Mouse (Mus musculus) heart, embryonic 11.5 days (tissue): ENCODE results near the gene Sycp2l. TPM values are rescaled to one million over a fixed set of nuclear protein-coding genes. Genes with fewer than 3 reads are reported as not detected.

Source experiments
- ATAC-seq: fragments of 200-750 bp; cut with Nextera tagmentation; replicated peaks from 2 replicates; pipeline ENCODE4 v1.8.0; 2017; ENCODE audit warnings: moderate library complexity; ENCODE audit not compliant: insufficient number of reproducible peaks, low FRiP score, low TSS enrichment
- H3K27ac ChIP-seq: fragments of 300-500 bp; sonication (generic); 2 replicates; pipeline ENCODE4 v1.5.1; 2014; ENCODE audit warnings: mild to moderate bottlenecking, low read depth, low read length
- H3K27me3 ChIP-seq: fragments of 300-500 bp; sonication (generic); 2 replicates; pipeline ENCODE4 v1.6.1; 2014; ENCODE audit warnings: mild to moderate bottlenecking, low read length, mixed read lengths; ENCODE audit not compliant: control insufficient read depth, insufficient read depth
- H3K36me3 ChIP-seq: fragments of 300-500 bp; sonication (generic); 2 replicates; pipeline ENCODE4 v1.6.1; 2014; ENCODE audit warnings: mild to moderate bottlenecking, low read length, moderate library complexity, mixed read lengths; ENCODE audit not compliant: control insufficient read depth, insufficient read depth
- H3K4me1 ChIP-seq: fragments of 300-500 bp; sonication (generic); 2 replicates; pipeline ENCODE4 v1.6.1; 2014; ENCODE audit warnings: low read length; ENCODE audit not compliant: control insufficient read depth, insufficient read depth
- H3K4me2 ChIP-seq: fragments of 300-500 bp; sonication (generic); 2 replicates; pipeline ENCODE4 v1.6.1; 2014; ENCODE audit warnings: mild to moderate bottlenecking, moderate library complexity
- H3K4me3 ChIP-seq: fragments of 300-500 bp; sonication (generic); 2 replicates; pipeline ENCODE4 v1.5.1; 2014; ENCODE audit warnings: low read depth, low read length
- H3K9ac ChIP-seq: fragments of 300-500 bp; sonication (generic); 2 replicates; pipeline ENCODE4 v1.6.1; 2014; ENCODE audit warnings: mild to moderate bottlenecking, low read depth, low read length, moderate library complexity
- H3K9me3 ChIP-seq: fragments of 300-500 bp; sonication (generic); replicated peaks from 2 replicates; pipeline ENCODE4 v1.6.1; 2016; ENCODE audit warnings: low read length; ENCODE audit not compliant: control insufficient read depth
- WGBS: fragments of 180-500 bp; shearing (Covaris S2); extraction: QIAGEN DNeasy Blood & Tissue Kit; methylation state at CpG from one replicate; pipeline ENCODE4 v1.1.7; 2014; ENCODE audit not compliant: insufficient replicate concordance; 5-methylcytosine and 5-hydroxymethylcytosine counted together
- polyA plus RNA-seq: library from polyadenylated mRNA; unstranded; fragments of >200 nt; fragmentation: Nextera tagmentation; extraction: Ambion mirVana; gene quantifications from 2 replicates; pipeline ENCODE4 v1.2.1, GENCODE M21; 2014

Sycp2l gene
- polyA plus RNA-seq, 1 experiment from 2014 or later, result not detected

DNA sequence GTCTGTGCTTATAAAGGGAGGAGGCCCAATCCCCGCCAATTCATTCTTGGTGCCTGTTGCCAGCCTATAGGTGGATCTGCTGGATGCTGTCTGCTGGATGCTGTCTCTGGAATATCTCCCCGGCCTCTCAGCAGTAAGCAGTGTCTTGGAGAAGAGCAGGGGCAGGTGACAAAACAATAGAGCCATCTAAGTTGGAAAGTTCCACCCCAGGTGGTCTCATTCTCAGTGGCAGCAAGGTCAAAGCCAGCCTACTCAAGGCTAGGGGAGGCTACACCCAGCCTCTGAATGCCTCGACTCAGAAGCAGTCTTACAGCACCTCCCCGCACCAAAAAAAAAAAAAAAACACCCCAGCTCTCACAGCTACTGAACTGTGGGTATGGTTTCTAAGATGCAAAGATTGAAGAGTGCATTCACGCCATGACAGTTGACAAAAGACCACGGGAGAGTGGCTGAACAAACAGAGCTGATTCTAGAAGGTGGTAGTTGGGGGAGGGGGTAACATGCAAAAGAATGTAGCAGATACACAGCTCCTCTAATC is 31.4 kb downstream of the Sycp2l start:
- no peak overlapping the region for H3K9ac ChIP-seq
- 68% methylated on average over 6 of the region's 6 CpGs for WGBS

DNA sequence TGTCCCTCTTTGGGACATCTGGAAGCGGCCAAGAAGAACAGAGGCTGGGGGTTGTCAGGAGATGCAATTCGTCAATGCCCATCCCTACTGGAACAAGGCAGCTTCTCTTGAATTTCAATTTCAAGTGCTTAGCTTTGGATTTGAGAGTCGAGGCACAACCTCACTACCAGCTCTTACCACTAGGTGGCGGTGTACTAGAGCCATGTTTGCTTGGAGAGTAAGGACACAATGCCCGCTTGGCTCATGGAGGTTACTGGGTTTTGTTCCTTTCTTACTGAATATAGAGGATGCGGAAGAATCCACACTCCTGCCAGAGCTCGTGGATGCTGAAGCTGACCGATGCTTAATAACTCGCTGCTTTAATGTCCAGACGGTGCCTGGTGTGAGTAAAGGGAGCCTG is 32.2 kb downstream of the Sycp2l start:
- no peaks in the 10 kb centered on the region for H3K36me3 ChIP-seq
- H3K4me3 ChIP-seq, result no peak overlapping the region
- H3K27me3 ChIP-seq, result no peaks in the 10 kb centered on the region
- H3K27ac ChIP-seq, result no peak overlapping the region
- WGBS, result 72% methylated on average over 10 of the region's 10 CpGs
- H3K9me3 ChIP-seq, result no peaks in the 10 kb centered on the region
- H3K4me2 ChIP-seq, result no peak overlapping the region
- no peak overlapping the region for H3K9ac ChIP-seq
- ATAC-seq, result no peak
- no peaks in the 10 kb centered on the region for H3K4me1 ChIP-seq

More for the DNA sequence above, 31.4 kb downstream of the Sycp2l start:
- Histone ChIP-seq H3K36me3 (no peaks in the 10 kb centered on the region), H3K4me1 (no peaks in the 10 kb centered on the region), H3K4me3 (no peak overlapping the region), H3K4me2 (no peak overlapping the region), H3K9me3 (no peaks in the 10 kb centered on the region), H3K27me3 (no peaks in the 10 kb centered on the region), H3K27ac (no peak overlapping the region)
- no peak for ATAC-seq

DNA sequence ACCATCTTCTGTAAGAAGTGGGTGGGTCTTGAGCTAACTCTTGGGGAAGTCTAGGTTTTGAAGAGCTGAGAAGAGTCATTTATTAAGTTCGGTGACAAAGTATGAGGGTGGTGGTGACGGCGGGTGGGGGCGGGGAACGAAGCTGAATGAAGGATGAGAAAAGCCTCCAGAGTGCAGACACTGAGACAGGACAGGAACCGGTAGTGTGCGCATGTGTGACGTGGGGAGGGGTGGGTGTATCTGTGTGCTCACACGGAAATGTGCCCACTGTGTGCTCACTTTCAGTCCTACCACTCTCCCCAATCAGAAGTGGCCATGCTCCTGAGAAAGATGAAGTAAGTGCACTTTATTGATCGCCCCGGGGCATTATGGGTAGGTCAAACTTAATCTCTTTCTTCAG is 39.0 kb downstream of the Sycp2l start:
- WGBS, result 77% methylated on average over 11 of the region's 11 CpGs
- no peaks in the 10 kb centered on the region for H3K27me3 ChIP-seq

DNA sequence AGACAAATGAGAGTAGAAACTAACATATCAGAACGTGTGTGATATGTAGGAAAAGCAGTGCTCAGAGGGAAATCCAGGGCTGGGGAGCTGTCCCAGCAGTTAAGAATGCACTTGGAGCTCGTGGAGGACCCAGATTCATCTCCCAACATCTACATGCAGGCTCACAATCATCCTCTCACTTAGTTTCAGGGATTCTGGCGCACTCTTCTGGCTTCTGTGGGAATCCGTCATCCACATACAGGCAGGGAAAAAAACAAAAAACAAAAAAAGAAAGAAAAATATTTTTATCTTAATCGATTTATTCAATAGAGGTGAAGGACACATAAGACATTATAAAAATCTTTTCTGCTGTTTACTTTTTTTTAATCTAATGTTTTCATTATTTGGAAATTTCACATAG is 44.3 kb downstream of the Sycp2l start:
- no peak overlapping the region for H3K4me3 ChIP-seq
- no peak overlapping the region for H3K27ac ChIP-seq
- H3K9me3 ChIP-seq, result no peaks in the 10 kb centered on the region
- H3K36me3 ChIP-seq, result no peaks in the 10 kb centered on the region
- no peak for ATAC-seq
- H3K4me2 ChIP-seq, result no peak overlapping the region
- H3K27me3 ChIP-seq, result no peaks in the 10 kb centered on the region
- no peak overlapping the region for H3K9ac ChIP-seq
- no peaks in the 10 kb centered on the region for H3K4me1 ChIP-seq
- 47% methylated on average over 5 of the region's 5 CpGs for WGBS

More for the DNA sequence above, 39.0 kb downstream of the Sycp2l start:
- Histone ChIP-seq H3K9ac (no peak overlapping the region), H3K4me2 (no peak overlapping the region), H3K4me3 (no peak overlapping the region), H3K9me3 (no peaks in the 10 kb centered on the region), H3K4me1 (no peaks in the 10 kb centered on the region), H3K27ac (no peak overlapping the region), H3K36me3 (no peaks in the 10 kb centered on the region)
- no peak for ATAC-seq

DNA sequence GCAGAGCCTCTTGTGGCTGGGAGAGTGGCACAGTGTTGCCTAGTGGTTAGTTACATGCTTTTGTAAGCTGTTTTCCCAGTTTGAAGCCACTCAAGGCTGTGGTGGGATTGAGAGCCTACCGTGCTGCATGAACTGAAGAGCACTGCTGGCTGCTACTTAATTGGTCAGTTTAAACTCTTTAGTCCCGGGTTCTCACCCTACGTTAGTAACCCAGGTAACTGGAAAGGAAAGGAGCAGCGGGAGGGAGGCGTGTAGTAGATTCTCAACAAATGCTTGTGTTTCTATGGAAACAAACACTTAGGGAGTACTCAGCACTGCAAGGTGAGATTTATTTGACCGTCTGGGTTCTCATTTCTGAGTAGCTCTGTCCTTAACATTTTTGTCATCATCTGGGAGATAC is 73.8 kb downstream of the Sycp2l start:
- H3K4me2 ChIP-seq, result no peak overlapping the region
- H3K4me1 ChIP-seq, result no peaks in the 10 kb centered on the region
- WGBS, result 76% methylated on average over 6 of the region's 6 CpGs
- H3K27ac ChIP-seq, result no peak overlapping the region
- H3K27me3 ChIP-seq, result no peaks in the 10 kb centered on the region
- no peak for ATAC-seq
- no peak overlapping the region for H3K9ac ChIP-seq
- no peaks in the 10 kb centered on the region for H3K9me3 ChIP-seq
- H3K4me3 ChIP-seq, result no peak overlapping the region
- H3K36me3 ChIP-seq, result no peaks in the 10 kb centered on the region

DNA sequence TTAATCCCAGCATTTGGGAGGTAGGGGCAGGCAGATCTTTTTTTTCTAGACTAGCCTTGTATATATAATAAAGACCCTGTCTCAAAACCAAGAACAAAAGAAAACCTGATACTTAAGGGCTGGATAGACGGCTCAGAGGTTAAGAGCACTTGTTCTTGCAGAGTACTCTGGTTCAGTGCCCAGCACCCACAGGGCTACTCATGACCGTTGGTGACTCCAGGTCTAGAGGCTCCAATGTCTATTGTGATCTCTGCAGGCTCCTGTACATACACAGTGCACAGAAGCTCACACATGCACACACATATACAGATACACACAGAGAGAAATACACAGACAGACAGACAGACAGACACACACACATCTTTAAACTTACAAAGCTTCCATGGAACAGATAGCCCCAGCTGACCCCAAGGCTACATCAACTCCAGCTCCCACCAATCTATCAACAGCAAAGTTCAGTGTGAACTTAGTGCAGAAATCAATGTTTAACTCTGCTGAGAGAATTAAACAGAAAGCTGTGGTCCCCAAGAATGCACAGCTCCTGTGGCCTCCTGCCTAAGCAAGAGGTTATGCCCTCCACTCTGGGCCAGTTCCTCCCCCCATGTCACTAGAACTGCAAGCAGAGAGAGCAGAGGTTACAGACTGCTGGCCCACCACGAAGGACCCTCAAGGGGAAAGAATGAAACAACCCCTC is 81.7 kb downstream of the Sycp2l start:
- Histone ChIP-seq H3K4me3 (no peak overlapping the region), H3K27me3 (no peaks in the 10 kb centered on the region), H3K4me1 (no peaks in the 10 kb centered on the region), H3K36me3 (no peaks in the 10 kb centered on the region), H3K9me3 (no peaks in the 10 kb centered on the region), H3K9ac (no peak overlapping the region), H3K27ac (no peak overlapping the region), H3K4me2 (no peak overlapping the region)
- 60% methylated on average over 3 of the region's 3 CpGs for WGBS
- ATAC-seq, result no peak

DNA sequence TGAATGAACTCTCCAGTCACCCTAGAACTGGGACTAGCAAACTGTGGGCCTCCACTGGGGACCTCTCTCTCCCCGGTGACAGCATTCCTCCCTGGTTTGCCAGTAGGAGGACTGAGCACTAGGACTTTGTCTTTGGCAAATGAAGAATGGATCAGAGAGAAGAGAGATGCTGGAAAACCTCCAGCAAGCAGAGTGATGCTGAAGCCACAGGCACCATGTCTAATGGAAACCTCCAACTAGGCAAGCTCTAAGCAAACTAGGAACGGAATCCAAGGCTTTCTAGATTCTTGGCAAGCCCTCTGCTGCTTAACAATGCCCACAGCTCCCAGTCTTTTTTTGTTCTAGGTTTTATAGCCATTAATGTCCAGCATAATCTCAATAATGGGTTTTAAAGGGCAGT is 86.8 kb downstream of the Sycp2l start:
- Histone ChIP-seq H3K9ac (no peak overlapping the region), H3K27me3 (no peaks in the 10 kb centered on the region), H3K9me3 (no peaks in the 10 kb centered on the region), H3K4me3 (no peak overlapping the region), H3K4me2 (no peak overlapping the region), H3K27ac (no peak overlapping the region), H3K36me3 (no peaks in the 10 kb centered on the region), H3K4me1 (no peaks in the 10 kb centered on the region)
- ATAC-seq, result no peak
- 76% methylated on average over 2 of the region's 2 CpGs for WGBS

DNA sequence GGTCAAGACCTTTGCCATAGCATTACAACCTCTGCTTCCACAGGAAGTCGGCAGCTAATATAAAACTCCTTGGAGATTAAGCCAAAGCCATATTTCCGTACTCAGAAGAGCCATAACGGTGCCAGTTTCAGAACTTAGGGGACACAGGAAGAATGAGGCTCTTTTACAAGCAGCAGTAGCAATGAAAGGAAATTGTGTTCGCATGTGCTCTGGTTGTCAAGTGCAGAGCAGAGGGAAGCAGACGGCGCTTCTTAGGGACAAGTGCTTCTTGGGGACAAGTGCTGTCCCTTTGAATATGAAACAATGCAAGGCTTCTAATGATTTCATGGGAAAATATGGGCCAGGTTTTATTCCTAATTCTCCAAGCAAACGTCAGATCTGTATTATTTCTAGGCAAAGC is 89.2 kb downstream of the Sycp2l start:
- no peak overlapping the region for H3K4me3 ChIP-seq
- no peaks in the 10 kb centered on the region for H3K9me3 ChIP-seq
- WGBS, result 71% methylated on average over 7 of the region's 7 CpGs
- no peak for ATAC-seq
- no peaks in the 10 kb centered on the region for H3K36me3 ChIP-seq
- H3K4me1 ChIP-seq, result no peaks in the 10 kb centered on the region
- no peak overlapping the region for H3K9ac ChIP-seq
- no peaks in the 10 kb centered on the region for H3K27me3 ChIP-seq
- H3K27ac ChIP-seq, result no peak overlapping the region
- H3K4me2 ChIP-seq, result no peak overlapping the region

DNA sequence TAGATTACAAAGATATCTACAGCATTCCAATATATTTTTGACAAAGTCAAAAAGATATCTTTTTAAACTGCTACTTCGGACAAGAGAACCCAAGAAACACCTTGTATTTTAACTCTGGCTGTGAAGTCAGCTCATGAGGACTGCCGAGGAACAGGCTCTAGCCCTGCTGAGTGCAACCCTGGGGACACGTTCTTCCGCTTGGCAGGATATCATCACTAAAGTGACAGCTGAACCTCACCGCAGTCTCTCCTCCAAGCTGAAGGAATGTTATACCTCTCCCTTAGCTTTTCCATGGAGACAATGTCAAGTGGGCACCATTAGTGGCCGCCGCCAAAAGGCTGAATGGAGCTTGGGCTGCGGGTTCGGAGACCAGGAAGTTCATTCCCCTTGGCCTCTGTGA is 89.6 kb downstream of the Sycp2l start:
- Histone ChIP-seq H3K4me2 (no peak overlapping the region), H3K27me3 (no peaks in the 10 kb centered on the region), H3K9ac (no peak overlapping the region), H3K27ac (no peak overlapping the region), H3K9me3 (no peaks in the 10 kb centered on the region), H3K36me3 (no peaks in the 10 kb centered on the region), H3K4me1 (no peaks in the 10 kb centered on the region), H3K4me3 (no peak overlapping the region)
- no peak for ATAC-seq
- 62% methylated on average over 9 of the region's 9 CpGs for WGBS
